7 mouse cellular contexts compared by ENCODE assay signal in genomic region chr3:104777342-104777741, GRCm38 (mm10). TPM values are rescaled to one million over a fixed set of nuclear protein-coding genes. Genes with fewer than 3 reads are reported as not detected.
DNase-seq lines count a peak whose midpoint lies in the region; ATAC-seq and TF ChIP-seq lines count a peak whose summit lies in the region.

No protein-coding gene starts in this region.

- H3K4me2 ChIP-seq in forebrain, embryonic 11.5 days (ENCODE audit: low read depth, low read length, severe bottlenecking), result peak overlapping the region; percentile 58
- H3K4me2 ChIP-seq in intestine, postnatal 0 days (replicated peaks; ENCODE audit: low read depth), result peak overlapping the region; percentile 63
- H3K4me2 ChIP-seq in midbrain, embryonic 15.5 days, result peak overlapping the region; percentile 70

- no peak overlapping the region for H3K27ac ChIP-seq in forebrain, embryonic 11.5 days (ENCODE audit: low read depth, low read length)
- H3K27ac ChIP-seq in intestine, postnatal 0 days (ENCODE audit: low read depth, low read length), result no peak overlapping the region
- no peak overlapping the region for H3K27ac ChIP-seq in midbrain, embryonic 15.5 days

- peaks cover 44% of the 10 kb centered on the region for H3K27me3 ChIP-seq in forebrain, embryonic 11.5 days (ENCODE audit: control insufficient read depth, insufficient read depth, low read length)
- H3K27me3 ChIP-seq in intestine, postnatal 0 days (replicated peaks; ENCODE audit: control insufficient read depth, insufficient read depth, low read length), result peaks cover 46% of the 10 kb centered on the region
- peaks cover 67% of the 10 kb centered on the region for H3K27me3 ChIP-seq in midbrain, embryonic 15.5 days (replicated peaks)

- no peak for ATAC-seq in forebrain, embryonic 11.5 days (replicated peaks; ENCODE audit: low FRiP score)
- no peak for ATAC-seq in intestine, postnatal 0 days
- ATAC-seq in midbrain, embryonic 15.5 days (replicated peaks), result peak; percentile 37
- ATAC-seq in monocyte, adult 5-6 weeks (replicated peaks; ENCODE audit: insufficient number of reproducible peaks, low FRiP score, low TSS enrichment, poor library complexity, severe bottlenecking), result no peak

- peak; percentile 33 to 38 for DNase-seq in B cell, adult 2 months
- peak; percentile 63 for DNase-seq in CD4-positive helper T cell, adult 2 months (ENCODE audit: low read depth, low spot score)
- peak; percentile 77 for DNase-seq in forebrain, embryonic 11.5 days (ENCODE audit: low spot score)
- DNase-seq in cerebellum, adult 9-11 months, result no peak

- H3K36me3 ChIP-seq in forebrain, embryonic 11.5 days (ENCODE audit: control insufficient read depth, insufficient read depth, low read length), result no peaks in the 10 kb centered on the region
- H3K36me3 ChIP-seq in intestine, postnatal 0 days (ENCODE audit: control insufficient read depth, insufficient read depth), result no peaks in the 10 kb centered on the region
- H3K36me3 ChIP-seq in midbrain, embryonic 15.5 days (replicated peaks), result no peaks in the 10 kb centered on the region

- H3K9me3 ChIP-seq in forebrain, embryonic 11.5 days (ENCODE audit: control insufficient read depth, low read length), result no peaks in the 10 kb centered on the region
- no peaks in the 10 kb centered on the region for H3K9me3 ChIP-seq in intestine, postnatal 0 days (ENCODE audit: control insufficient read depth)
- H3K9me3 ChIP-seq in midbrain, embryonic 15.5 days, result no peaks in the 10 kb centered on the region

- TF ChIP-seq CTCF in intestine, postnatal 0 days (IDR thresholded peaks at IDR 0.05; ENCODE audit: low read depth), result peak; percentile 69

- peaks cover 9% of the 10 kb centered on the region for H3K4me1 ChIP-seq in forebrain, embryonic 11.5 days (replicated peaks; ENCODE audit: control insufficient read depth, insufficient read depth, low read length)
- peaks cover 13% of the 10 kb centered on the region; the same call in 1 of the 2 replicates for H3K4me1 ChIP-seq in intestine, postnatal 0 days (replicated peaks; ENCODE audit: control insufficient read depth, insufficient read depth, low read length)
- peaks cover 28% of the 10 kb centered on the region for H3K4me1 ChIP-seq in midbrain, embryonic 15.5 days

- WGBS in forebrain, embryonic 11.5 days, result under 1% methylated on average over 20 of the region's 20 CpGs
- WGBS in intestine, postnatal 0 days, result under 1% methylated on average over 20 of the region's 20 CpGs
- WGBS in midbrain, embryonic 15.5 days, result under 1% methylated on average over 20 of the region's 20 CpGs

- peak overlapping the region; percentile 21 for H3K4me3 ChIP-seq in forebrain, embryonic 11.5 days (ENCODE audit: low read depth, low read length)
- peak overlapping the region; percentile 40 for H3K4me3 ChIP-seq in intestine, postnatal 0 days (ENCODE audit: low read depth, low read length)
- H3K4me3 ChIP-seq in midbrain, embryonic 15.5 days, result peak overlapping the region; percentile 35

- H3K9ac ChIP-seq in forebrain, embryonic 11.5 days (ENCODE audit: low read length), result peak overlapping the region; percentile 28; the same call in 1 of the 2 replicates
- no peak overlapping the region for H3K9ac ChIP-seq in intestine, postnatal 0 days (ENCODE audit: low read depth, low read length)
- peak overlapping the region; percentile 33 for H3K9ac ChIP-seq in midbrain, embryonic 15.5 days

RNA-seq across cellular contexts. Expression of gene Ppm1j, which starts 3.5 kb away (rescaled TPM):
- polyA plus RNA-seq in forebrain, embryonic 11.5 days (2014; fragmentation: Nextera tagmentation; extraction: Ambion mirVana), result 1.1 and 1.2 TPM in 2 replicates
- 22.3 and 24.4 TPM in 2 replicates for polyA plus RNA-seq in intestine, postnatal 0 days (2015; fragmentation: Nextera tagmentation; extraction: Ambion mirVana)
- 0.59 and 0.93 TPM in 2 replicates for polyA plus RNA-seq in midbrain, embryonic 15.5 days (2015; fragmentation: Nextera tagmentation; extraction: Ambion mirVana)
- total RNA-seq in monocyte, adult 5-6 weeks (2017), result 29.4 to 78.1 TPM (median 44.9 TPM) in 3 replicates

RNA-seq across cellular contexts. Expression of gene Fam19a3, which starts 4.3 kb away (rescaled TPM):
- polyA plus RNA-seq in forebrain, embryonic 11.5 days (2014; fragmentation: Nextera tagmentation; extraction: Ambion mirVana), result 0.24 TPM in 1 of 2 replicates, not detected in the other
- 0.05 and 0.22 TPM in 2 replicates for polyA plus RNA-seq in intestine, postnatal 0 days (2015; fragmentation: Nextera tagmentation; extraction: Ambion mirVana)
- 0.05 and 0.10 TPM in 2 replicates for polyA plus RNA-seq in midbrain, embryonic 15.5 days (2015; fragmentation: Nextera tagmentation; extraction: Ambion mirVana)
- total RNA-seq in monocyte, adult 5-6 weeks (2017), result 0.32 to 4.9 TPM (median 1.9 TPM) in 3 replicates

RNA-seq across cellular contexts. Expression of gene Rhoc, which starts 10.8 kb away (rescaled TPM):
- polyA plus RNA-seq in forebrain, embryonic 11.5 days (2014; fragmentation: Nextera tagmentation; extraction: Ambion mirVana), result 80.5 and 98.0 TPM in 2 replicates
- 316 and 320 TPM in 2 replicates for polyA plus RNA-seq in intestine, postnatal 0 days (2015; fragmentation: Nextera tagmentation; extraction: Ambion mirVana)
- polyA plus RNA-seq in midbrain, embryonic 15.5 days (2015; fragmentation: Nextera tagmentation; extraction: Ambion mirVana), result 43.8 and 46.0 TPM in 2 replicates
- total RNA-seq in monocyte, adult 5-6 weeks (2017), result 10.9 to 45.4 TPM (median 13.3 TPM) in 3 replicates

RNA-seq across cellular contexts. Expression of gene Mov10, which starts 41.0 kb away (rescaled TPM):
- polyA plus RNA-seq in forebrain, embryonic 11.5 days (2014; fragmentation: Nextera tagmentation; extraction: Ambion mirVana), result 13.8 and 15.3 TPM in 2 replicates
- 144 and 157 TPM in 2 replicates for polyA plus RNA-seq in intestine, postnatal 0 days (2015; fragmentation: Nextera tagmentation; extraction: Ambion mirVana)
- polyA plus RNA-seq in midbrain, embryonic 15.5 days (2015; fragmentation: Nextera tagmentation; extraction: Ambion mirVana), result 9.7 and 10.6 TPM in 2 replicates
- total RNA-seq in monocyte, adult 5-6 weeks (2017), result 3.2 to 8.2 TPM (median 7.1 TPM) in 3 replicates

Comparison
In these comparisons a context has a peak if more than half of its experiments do, and no peak if none do; other contexts are left out.
1. RNA of gene Ppm1j, which starts 3.5 kb away (polyA plus RNA-seq): 22.3 to 24.4 TPM in intestine, postnatal 0 days; 1.1 to 1.2 TPM in forebrain, embryonic 11.5 days and 0.59 to 0.93 TPM in midbrain, embryonic 15.5 days; every median in the first group is over 10 times any median in the second.
2. Peak in every context shown above with its lines, with median percentiles within 50 percentile points of each other: H3K4me2 ChIP-seq and H3K4me3 ChIP-seq.